Mouse (Mus musculus) neutrophil, adult 83 days (primary cell): ENCODE results near the gene Spz1. TPM values are rescaled to one million over a fixed set of nuclear protein-coding genes. Genes with fewer than 3 reads are reported as not detected.

Experiments used
- total RNA-seq, 2 experiments: library from RNA; stranded (reverse); gene quantifications; one replicate each; pipeline ENCODE4 v1.2.4; 2023

Spz1 gene
- not detected for total RNA-seq

DNA sequence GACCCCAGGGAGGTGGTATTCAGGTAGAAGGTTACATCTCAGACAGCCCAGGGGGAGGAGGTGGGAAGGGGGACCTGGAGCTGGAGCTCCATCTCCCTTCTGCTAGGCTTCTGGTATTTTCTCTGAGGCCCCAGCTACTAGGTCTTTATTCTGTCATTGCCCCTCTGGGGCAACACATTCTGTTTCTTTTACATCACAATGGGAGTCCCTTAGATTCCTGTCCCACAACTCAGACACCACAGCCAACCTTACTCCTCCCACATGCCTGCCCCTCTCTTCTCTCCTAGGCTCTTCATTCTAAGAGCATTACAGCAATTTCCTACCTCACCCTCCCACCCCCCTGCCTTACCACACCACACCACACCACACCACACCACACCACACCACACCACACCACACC is at the start of gene Spz1:
Gene Spz1, minus strand, starts transcription at position 101 of the 400 bp plus-strand sequence.

DNA sequence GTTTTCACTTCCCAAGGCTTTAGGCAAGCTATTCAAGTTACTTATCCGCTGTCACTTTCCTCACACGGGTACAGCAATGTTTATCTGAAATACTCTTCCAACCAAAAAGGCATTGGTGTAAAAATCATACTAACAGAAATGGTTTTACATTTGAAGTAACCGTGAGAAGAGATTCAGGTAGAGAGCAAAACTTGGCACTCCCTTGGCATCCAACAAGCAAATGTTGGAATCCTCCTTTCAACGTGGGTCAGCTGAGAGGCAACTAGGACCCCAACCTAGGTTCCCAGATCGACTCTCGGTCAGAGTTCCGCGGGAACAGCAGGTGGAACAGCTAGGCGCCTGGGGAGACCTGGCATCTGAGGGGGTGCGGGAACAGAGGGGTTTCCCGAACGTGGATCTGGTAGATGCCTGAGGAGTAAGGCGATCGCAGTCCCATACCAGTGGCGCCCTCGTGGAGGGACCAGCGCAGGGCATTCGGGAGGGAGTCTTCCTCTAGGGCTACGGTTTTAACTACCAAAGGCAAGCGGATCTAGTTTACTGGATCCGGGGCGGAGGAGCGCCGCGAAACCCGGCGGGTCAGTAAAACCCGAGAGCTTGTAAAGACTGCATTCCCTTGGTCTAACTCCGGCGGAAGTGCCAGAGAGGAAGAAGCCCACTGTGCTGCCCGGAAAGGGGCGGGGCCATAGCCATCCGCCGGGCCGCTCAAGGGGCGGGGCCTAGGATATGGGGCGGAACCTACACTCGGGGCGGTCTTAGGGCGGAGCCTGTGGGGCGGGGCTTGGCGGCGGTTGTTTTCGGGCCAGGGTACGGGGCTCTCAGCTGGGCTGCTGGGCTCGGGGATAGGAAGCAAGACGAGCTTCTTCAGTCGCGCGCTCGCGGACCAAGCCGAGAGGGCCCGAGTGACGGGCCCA is 34.6 kb upstream of the Spz1 start, which contains the start of gene Serinc5:
Gene Serinc5, plus strand, starts transcription at position 781 of the 911 bp plus-strand sequence.

DNA sequence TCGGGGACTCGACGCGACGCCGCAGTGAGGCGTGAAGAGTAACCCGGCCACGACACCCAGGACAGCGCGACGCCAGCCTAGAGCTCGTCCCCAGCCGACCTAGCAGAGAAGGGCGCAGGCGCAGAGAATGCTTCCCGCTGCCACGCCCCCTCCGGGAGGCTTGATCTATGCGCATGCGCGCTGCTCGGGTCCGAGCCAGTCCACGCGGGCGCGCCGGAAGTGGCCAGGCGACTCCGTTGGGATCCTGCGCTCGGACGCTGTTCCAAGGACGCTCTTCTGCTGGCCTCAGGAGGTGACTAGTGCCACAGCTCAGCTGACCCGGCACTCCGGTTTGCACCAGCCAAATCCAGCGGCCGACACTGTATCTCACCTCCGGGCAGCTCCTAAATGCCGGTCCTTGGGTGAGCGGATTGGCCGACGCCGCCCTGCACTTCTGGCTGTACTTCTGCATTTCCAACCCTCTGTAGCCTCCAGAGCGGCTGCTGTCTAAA is 45.2 kb downstream of the Spz1 start, which contains the start of gene Zfyve16:
Gene Zfyve16, minus strand, starts transcription at position 148 of the 491 bp plus-strand sequence.

Other genes with a start within 250 kb of the Spz1 start
- 1 to 10 TPM; 4.4 TPM for gene Dhfr, start 221.4 kb downstream of the Spz1 start, total RNA-seq
- gene Msh3, start 221.2 kb downstream of the Spz1 start, total RNA-seq = 10 to 100 TPM; 16.2 to 16.5 TPM
- gene Ankrd34b, start 150.3 kb downstream of the Spz1 start, total RNA-seq = not detected
- gene Fam151b, start 92.2 kb downstream of the Spz1 start, total RNA-seq = 1 to 10 TPM; 3.4 to 3.8 TPM
- 10 to 100 TPM; 15.0 to 16.1 TPM for gene Zfyve16, start 45.3 kb downstream of the Spz1 start, total RNA-seq
- gene Serinc5, start 34.9 kb upstream of the Spz1 start, total RNA-seq = 10 to 100 TPM; 27.5 to 29.1 TPM
- gene Thbs4, start 218.6 kb upstream of the Spz1 start, total RNA-seq = under 1 TPM in 1 of 2 experiments, not detected in 1; 0.20 TPM